Mouse (Mus musculus): ENCODE measurements around the gene Hoxc13.

DNA sequence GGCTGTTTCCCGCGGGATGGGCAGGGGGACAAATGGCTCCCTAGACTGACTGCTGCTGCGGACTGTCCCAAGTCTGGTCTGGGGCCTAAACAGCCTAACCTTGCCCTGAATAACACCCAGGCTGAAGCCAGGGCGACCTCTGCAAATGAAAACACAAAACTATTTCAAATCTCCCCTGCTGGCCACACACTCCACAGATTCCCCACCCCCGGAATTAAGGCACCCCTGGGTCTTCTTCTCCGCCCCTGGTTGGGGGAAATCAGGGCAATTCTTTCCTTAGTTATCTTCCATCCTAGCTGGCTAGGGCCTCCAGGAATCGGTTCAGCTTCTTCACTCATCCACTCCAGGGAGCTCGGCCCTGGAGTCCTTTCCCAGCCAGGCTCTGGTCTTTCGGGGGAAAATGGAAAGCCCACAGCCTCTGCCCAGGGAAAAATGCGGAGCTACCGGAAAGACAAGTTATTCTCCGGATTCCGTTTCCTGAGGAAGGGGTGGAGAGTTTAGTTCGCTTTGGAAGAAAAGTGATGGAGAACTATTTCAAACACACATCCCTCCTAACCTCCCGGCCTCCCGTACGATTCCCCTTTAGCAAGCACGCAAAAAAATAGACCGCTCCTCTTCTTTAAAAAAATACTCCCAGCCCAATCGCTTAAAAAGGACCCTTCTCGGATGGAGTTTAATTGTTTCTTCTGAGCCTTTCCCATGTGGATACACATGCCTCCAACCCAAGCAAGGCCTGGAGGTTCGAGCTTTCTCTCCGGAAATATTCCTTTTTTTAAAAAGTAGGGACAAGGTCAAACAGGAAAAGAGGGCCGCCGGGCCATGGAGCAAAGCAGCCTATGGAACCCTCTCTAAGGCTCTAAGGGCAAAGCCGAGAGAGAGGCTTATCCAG, 44.3 kb downstream of the Hoxc13 start:
- TF ChIP-seq MAX (IDR thresholded peaks at IDR 0.05) (no peak), CTCF (IDR thresholded peaks at IDR 0.05; ENCODE audit: control insufficient read depth, insufficient read depth, insufficient read length) (no peak), USF1 (IDR thresholded peaks at IDR 0.05; ENCODE audit: low read depth) (no peak), CEBPB (IDR thresholded peaks at IDR 0.05; ENCODE audit: low read depth) (no peak), MYOD1 (IDR thresholded peaks at IDR 0.05; ENCODE audit: control insufficient read depth, insufficient read length, low read depth) (no peak), MYOG (IDR thresholded peaks at IDR 0.05; ENCODE audit: control insufficient read depth, extremely low read depth, insufficient read length) (no peak)

Data from C2C12 (cell line).